Mouse (Mus musculus) kidney, postnatal 0 days (tissue): Measurements from ENCODE around the gene Fbl. TPM values are rescaled to one million over a fixed set of nuclear protein-coding genes. Genes with fewer than 3 reads are reported as not detected.

Experiments used
- ATAC-seq: fragments of 200-750 bp; cut with Nextera tagmentation; replicated peaks from 2 replicates; pipeline ENCODE4 v1.8.0; 2017; ENCODE audit warnings: low read depth, moderate number of reproducible peaks, moderate TSS enrichment, moderate library complexity; ENCODE audit not compliant: low FRiP score
- DNase-seq: peaks from one replicate; pipeline ENCODE4 v3.0.0-alpha.2; 2016; ENCODE audit warnings: low spot score
- H3K27ac ChIP-seq: fragments of 300-500 bp; sonication (generic); 2 replicates; pipeline ENCODE4 v1.5.1; 2014; ENCODE audit warnings: mild to moderate bottlenecking
- H3K27me3 ChIP-seq: fragments of 300-500 bp; sonication (generic); 2 replicates; pipeline ENCODE4 v1.6.1; 2014; ENCODE audit warnings: low read length, mixed read lengths; ENCODE audit not compliant: insufficient read depth
- H3K36me3 ChIP-seq: fragments of 300-500 bp; sonication (generic); 2 replicates; pipeline ENCODE4 v1.6.1; 2014; ENCODE audit warnings: low read length, mixed read lengths; ENCODE audit not compliant: insufficient read depth
- H3K4me1 ChIP-seq: fragments of 300-500 bp; sonication (generic); replicated peaks from 2 replicates; pipeline ENCODE4 v1.6.1; 2014; ENCODE audit warnings: antibody characterized with exemption, low read length, mixed read lengths; ENCODE audit not compliant: insufficient read depth
- H3K4me2 ChIP-seq: fragments of 300-500 bp; sonication (generic); 2 replicates; pipeline ENCODE4 v1.6.1; 2014; ENCODE audit warnings: mild to moderate bottlenecking, low read length, moderate library complexity, mixed read lengths
- H3K4me3 ChIP-seq: fragments of 300-500 bp; sonication (generic); replicated peaks from 2 replicates; pipeline ENCODE4 v1.5.1; 2014; ENCODE audit warnings: low read depth, low read length
- H3K9ac ChIP-seq: fragments of 300-500 bp; sonication (generic); 2 replicates; pipeline ENCODE4 v1.6.1; 2014; ENCODE audit warnings: low read depth, low read length
- H3K9me3 ChIP-seq: fragments of 300-500 bp; sonication (generic); replicated peaks from 2 replicates; pipeline ENCODE4 v1.6.1; 2016; ENCODE audit warnings: low read length, inconsistent platforms, mixed read lengths
- CTCF ChIP-seq: IDR thresholded peaks from 2 replicates; pipeline ENCODE4 v1.5.1; 2016; ENCODE audit warnings: antibody characterized with exemption, low read depth, mild to moderate bottlenecking, moderate library complexity
- WGBS: fragments of 180-500 bp; shearing (Covaris S2); extraction: QIAGEN DNeasy Blood & Tissue Kit; methylation state at CpG from one replicate; pipeline ENCODE4 v1.1.7; 2014; 5-methylcytosine and 5-hydroxymethylcytosine counted together
- polyA plus RNA-seq: library from polyadenylated mRNA; unstranded; fragments of >200 nt; fragmentation: Nextera tagmentation; extraction: Ambion mirVana; gene quantifications from 2 replicates; pipeline ENCODE4 v1.2.1, GENCODE M21; 2015

The Fbl gene
- polyA plus RNA-seq, 1 experiment from 2014 or later: 111 TPM

DNA sequence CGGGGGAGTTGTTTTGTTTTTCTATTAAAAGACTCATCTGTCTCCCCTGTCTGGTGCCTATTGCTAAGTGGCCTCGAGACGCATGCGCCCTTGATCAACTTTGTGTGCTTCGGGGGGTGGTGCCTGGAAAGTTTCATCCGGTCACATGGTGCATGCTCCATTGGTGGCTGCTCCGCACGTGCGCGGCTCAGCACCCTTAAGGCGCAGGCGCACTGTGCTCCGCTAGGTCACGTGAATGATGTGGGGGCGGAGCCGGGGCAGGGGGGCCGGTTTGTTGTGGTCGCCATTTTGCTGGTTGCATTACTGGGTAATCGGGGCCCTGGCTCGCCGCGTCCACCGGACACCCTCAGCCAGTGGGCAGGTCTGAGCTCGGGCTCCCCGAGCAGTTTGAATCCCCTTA, 9.7 kb downstream of the Fbl start, which contains the start of gene Dyrk1b:
Gene Dyrk1b, plus strand, starts transcription at position 242 of the 400 bp plus-strand sequence.
- DNase-seq (peak; percentile 100), ATAC-seq (peak; percentile 88)
- H3K27me3 ChIP-seq: no peaks in the 10 kb centered on the region
- H3K4me3 ChIP-seq: peak within 1 kb of the TSS; percentile 98
- H3K4me1 ChIP-seq: no peaks in the 10 kb centered on the region
- peaks cover 53% of the 10 kb centered on the region for H3K36me3 ChIP-seq
- peak within 1 kb of the TSS; percentile 96 for H3K9ac ChIP-seq
- TF ChIP-seq CTCF: no peak
- WGBS: under 1% methylated on average over 25 of the region's 25 CpGs
- peak within 1 kb of the TSS; percentile 93 for H3K27ac ChIP-seq
- H3K9me3 ChIP-seq: no peaks in the 10 kb centered on the region
- H3K4me2 ChIP-seq: peak within 1 kb of the TSS; percentile 85

DNA sequence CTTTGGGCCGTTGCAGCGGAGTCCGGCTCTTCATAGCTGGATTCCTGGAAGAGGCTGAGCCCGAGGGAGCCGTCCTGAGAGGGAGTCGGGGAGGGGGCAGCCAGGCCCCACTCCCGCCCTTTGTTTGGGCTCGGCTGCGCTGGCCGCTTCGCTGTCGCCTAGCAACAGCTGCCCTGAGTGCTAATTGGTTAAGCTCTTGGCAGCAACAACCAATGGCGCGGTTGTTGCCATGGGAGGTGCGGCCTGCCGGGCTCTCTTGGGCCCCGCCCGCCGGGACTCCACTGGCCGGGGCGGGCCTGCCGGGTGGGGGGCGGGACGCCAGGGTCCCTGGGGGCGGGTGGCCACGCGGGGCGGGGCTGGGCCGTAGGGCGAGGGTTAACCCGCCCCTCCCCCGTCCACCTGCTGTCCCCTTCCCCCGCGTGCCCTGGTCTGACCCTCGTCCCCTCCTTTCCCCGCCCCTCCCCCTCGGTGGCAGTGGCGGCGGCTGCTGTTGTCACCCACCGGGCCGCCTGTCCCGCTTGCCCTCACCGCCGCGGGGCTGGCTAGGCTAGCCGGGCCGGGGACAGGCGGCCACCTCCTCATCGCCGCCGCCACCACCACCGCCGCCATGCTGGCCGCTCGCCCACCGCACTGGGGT, 10.3 kb downstream of the Fbl start:
- Histone ChIP-seq H3K27me3 (no peaks in the 10 kb centered on the region), H3K9me3 (no peaks in the 10 kb centered on the region), H3K27ac (peak overlapping the region; percentile 93), H3K4me1 (no peaks in the 10 kb centered on the region), H3K36me3 (peaks cover 59% of the 10 kb centered on the region), H3K9ac (peak overlapping the region; percentile 96), H3K4me2 (peak overlapping the region; percentile 85), H3K4me3 (peak overlapping the region; percentile 98)
- ATAC-seq: peak; percentile 96
- under 1% methylated on average over 51 of the region's 56 CpGs for WGBS
- DNase-seq: peak; percentile 98
- TF ChIP-seq CTCF: no peak

DNA sequence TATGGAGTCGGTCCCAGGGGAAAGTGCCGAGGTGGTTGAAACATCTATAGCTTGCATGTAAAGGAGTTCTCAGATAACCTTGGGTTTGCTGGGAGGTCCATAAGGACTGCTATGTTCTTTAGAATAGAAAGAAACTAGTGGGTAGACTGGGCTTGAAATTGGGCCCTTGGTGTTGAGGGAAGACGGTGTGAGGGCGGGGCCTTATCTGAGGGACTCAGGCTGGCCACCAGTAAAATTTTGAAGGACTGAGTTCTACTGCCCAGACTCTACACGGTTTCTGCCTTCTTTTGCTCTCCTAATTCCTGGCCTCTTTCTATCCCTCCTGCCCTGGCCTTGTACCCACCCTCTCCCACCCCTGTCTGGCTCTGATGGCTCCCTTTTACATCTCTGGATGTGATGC, 11.4 kb downstream of the Fbl start:
- Histone ChIP-seq H3K27me3 (no peaks in the 10 kb centered on the region), H3K9ac (peak overlapping the region; percentile 96; the same call in 1 of the 2 replicates), H3K27ac (no peak overlapping the region), H3K9me3 (no peaks in the 10 kb centered on the region), H3K4me1 (no peaks in the 10 kb centered on the region), H3K4me3 (peak overlapping the region; percentile 98), H3K36me3 (peaks cover 62% of the 10 kb centered on the region), H3K4me2 (peak overlapping the region; percentile 85)
- ATAC-seq (no peak), DNase-seq (no peak)
- 59% methylated on average over 5 of the region's 5 CpGs for WGBS
- TF ChIP-seq CTCF: no peak

DNA sequence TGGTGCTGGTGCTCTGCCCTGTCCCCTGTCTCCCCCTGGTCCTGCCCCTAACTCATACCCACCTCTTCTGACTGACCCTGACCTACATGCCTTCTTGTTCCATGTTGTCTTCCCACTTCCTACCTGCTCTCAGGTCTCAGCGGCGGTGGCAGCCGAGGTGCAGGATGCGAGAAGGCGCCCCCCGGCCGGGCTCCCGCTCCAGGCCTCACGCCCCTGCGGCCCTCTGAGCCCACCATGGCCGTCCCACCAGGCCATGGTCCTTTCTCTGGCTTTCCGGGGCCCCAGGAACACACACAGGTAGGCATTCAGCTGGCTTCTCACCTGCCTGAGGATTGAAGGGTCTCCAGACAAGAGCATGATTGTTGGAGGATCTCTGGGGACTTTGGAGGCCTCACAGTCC, 11.9 kb downstream of the Fbl start:
- no peak overlapping the region for H3K9ac ChIP-seq
- no peak overlapping the region for H3K4me2 ChIP-seq
- no peak for TF ChIP-seq CTCF
- 96% methylated on average over 12 of the region's 12 CpGs for WGBS
- ATAC-seq (no peak), DNase-seq (no peak)
- peaks cover 63% of the 10 kb centered on the region for H3K36me3 ChIP-seq
- H3K27me3 ChIP-seq: no peaks in the 10 kb centered on the region
- H3K27ac ChIP-seq: no peak overlapping the region
- H3K4me1 ChIP-seq: no peaks in the 10 kb centered on the region
- H3K9me3 ChIP-seq: no peaks in the 10 kb centered on the region
- H3K4me3 ChIP-seq: no peak overlapping the region

DNA sequence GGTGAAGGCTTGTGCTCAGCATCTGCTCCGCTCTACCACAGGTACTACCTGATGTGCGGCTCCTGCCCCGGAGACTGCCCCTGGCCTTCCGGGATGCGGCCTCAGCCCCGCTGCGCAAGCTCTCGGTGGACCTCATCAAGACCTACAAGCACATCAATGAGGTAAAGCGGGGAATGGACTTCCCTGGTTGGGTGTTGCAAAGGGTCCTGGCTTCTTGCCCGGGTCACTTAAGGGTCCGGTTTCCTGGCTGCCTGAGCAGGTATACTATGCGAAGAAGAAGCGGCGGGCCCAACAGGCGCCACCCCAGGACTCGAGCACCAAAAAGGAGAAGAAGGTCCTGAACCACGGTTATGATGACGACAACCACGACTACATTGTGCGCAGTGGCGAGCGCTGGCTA, 12.8 kb downstream of the Fbl start:
- TF ChIP-seq CTCF: no peak
- H3K27me3 ChIP-seq: no peaks in the 10 kb centered on the region
- peaks cover 67% of the 10 kb centered on the region for H3K36me3 ChIP-seq
- H3K4me1 ChIP-seq: no peaks in the 10 kb centered on the region
- ATAC-seq: no peak
- 96% methylated on average over 22 of the region's 22 CpGs for WGBS
- H3K27ac ChIP-seq: no peak overlapping the region
- H3K9ac ChIP-seq: no peak overlapping the region
- no peak for DNase-seq
- no peaks in the 10 kb centered on the region for H3K9me3 ChIP-seq
- H3K4me3 ChIP-seq: no peak overlapping the region
- no peak overlapping the region for H3K4me2 ChIP-seq

DNA sequence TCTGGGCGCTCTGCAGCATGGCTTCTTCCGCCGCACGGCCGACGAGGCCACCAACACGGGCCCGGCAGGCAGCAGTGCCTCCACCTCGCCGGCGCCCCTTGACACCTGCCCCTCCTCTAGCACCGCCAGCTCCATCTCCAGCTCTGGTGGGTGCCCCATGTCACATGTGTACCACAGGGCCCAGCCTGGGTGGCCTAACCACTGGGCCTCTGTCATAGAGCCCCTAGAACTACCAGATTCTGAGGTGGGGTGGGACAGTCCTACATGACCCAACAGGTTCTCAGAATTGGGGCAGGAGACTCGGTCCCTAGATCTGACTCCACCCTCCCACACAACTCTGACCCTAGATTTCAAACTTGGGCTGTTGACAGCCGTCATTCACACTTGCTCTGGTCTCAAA, 16.4 kb downstream of the Fbl start:
- WGBS: 91% methylated on average over 14 of the region's 14 CpGs
- Histone ChIP-seq H3K4me2 (no peak overlapping the region), H3K4me3 (no peak overlapping the region), H3K36me3 (peaks cover 78% of the 10 kb centered on the region), H3K4me1 (no peaks in the 10 kb centered on the region), H3K27ac (no peak overlapping the region), H3K9me3 (no peaks in the 10 kb centered on the region), H3K9ac (no peak overlapping the region), H3K27me3 (no peaks in the 10 kb centered on the region)
- ATAC-seq (no peak), DNase-seq (no peak)
- TF ChIP-seq CTCF: no peak

DNA sequence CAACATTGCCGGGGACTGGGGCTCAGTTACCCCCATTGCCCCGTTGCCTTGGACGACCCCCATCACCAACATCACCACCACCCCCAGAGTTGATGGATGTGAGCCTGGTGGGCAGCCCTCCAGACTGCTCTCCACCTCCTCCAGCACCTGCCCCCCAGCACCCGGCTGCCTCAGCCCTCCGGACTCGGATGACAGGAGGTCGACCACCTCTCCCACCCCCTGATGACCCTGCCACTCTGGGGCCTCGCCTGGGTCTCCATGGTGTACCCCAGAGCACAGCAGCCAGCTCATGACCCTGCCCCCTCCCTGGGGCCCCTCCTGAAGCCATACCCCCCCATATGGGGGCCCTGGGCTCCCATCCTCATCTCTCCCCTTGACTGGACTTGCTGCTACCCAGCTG, 17.1 kb downstream of the Fbl start:
- Histone ChIP-seq H3K4me3 (no peak overlapping the region), H3K36me3 (peaks cover 75% of the 10 kb centered on the region), H3K4me1 (no peaks in the 10 kb centered on the region), H3K27ac (no peak overlapping the region), H3K4me2 (no peak overlapping the region), H3K9ac (no peak overlapping the region), H3K27me3 (no peaks in the 10 kb centered on the region), H3K9me3 (no peaks in the 10 kb centered on the region)
- 79% methylated on average over 8 of the region's 8 CpGs for WGBS
- TF ChIP-seq CTCF: no peak
- DNase-seq (no peak), ATAC-seq (peak; percentile 8; the same call in 1 of the 2 replicates)
